Mouse (Mus musculus) B cell, adult 67 days (primary cell): ENCODE data around the gene Ezr. TPM values are rescaled to one million over a fixed set of nuclear protein-coding genes. Genes with fewer than 3 reads are reported as not detected.

ENCODE experiments used
- total RNA-seq, 2 experiments: library from RNA; stranded (reverse); gene quantifications; 4 replicates each; pipeline ENCODE4 v1.2.4; 2023

Gene Ezr
- 100 to 1,000 TPM; 380 to 396 TPM for total RNA-seq

DNA sequence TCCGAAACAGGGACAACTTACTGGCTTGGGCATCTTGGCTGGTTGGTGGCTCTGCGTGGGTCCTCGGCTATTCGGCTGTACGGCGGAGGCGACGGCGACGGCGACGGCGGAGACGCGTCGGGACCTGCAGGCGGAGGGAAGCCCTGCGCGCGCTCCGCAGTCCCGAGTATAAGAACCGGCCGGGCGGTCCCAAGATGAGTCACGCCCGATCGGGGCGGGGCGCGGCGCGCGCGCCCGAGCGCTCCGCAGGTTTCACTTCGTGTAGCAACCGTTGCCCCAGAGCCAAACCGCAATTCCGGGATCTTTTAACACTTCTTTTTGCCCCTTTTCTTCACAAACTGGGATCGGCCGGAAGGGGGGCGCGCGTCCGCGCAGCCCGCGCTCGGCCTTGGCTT is at the start of gene Ezr:
Ezr (minus strand) TSS at position 174 of the 395 bp plus-strand sequence.

Other genes starting within 250 kb of the Ezr start
- 10 to 100 TPM; 33.1 to 55.5 TPM for gene Dynlt1c, start 181.1 kb downstream of the Ezr start, total RNA-seq
- gene Dynlt1f, start 126.9 kb downstream of the Ezr start, total RNA-seq, result 100 to 1,000 TPM; 122 to 130 TPM
- gene Sytl3, start 123.7 kb downstream of the Ezr start, total RNA-seq, result 1 to 10 TPM; 1.3 to 1.8 TPM
- gene Rsph3b, start 165.9 kb upstream of the Ezr start, total RNA-seq, result 10 to 100 TPM in 1 of 2 experiments, 1 to 10 TPM in 1; 8.0 to 10.2 TPM
- 10 to 100 TPM; 46.7 to 62.6 TPM for gene Tagap1, start 178.4 kb upstream of the Ezr start, total RNA-seq
- 100 to 1,000 TPM; 216 to 217 TPM for gene Rnaset2b, start 187.8 kb upstream of the Ezr start, total RNA-seq
- under 1 TPM in 1 of 2 experiments, not detected in 1; 0.90 TPM for gene Gm49721, start 196.1 kb upstream of the Ezr start, total RNA-seq
- gene Gm1604a, start 242.8 kb upstream of the Ezr start, total RNA-seq, result not detected